Mouse (Mus musculus): ENCODE results near the gene Cadm1. TPM values are rescaled to one million over a fixed set of nuclear protein-coding genes. Genes with fewer than 3 reads are reported as not detected.

Cadm1 gene
- polyA plus RNA-seq, 1 experiment from 2014 or later = 13.6 TPM

GRCm38 (mm10) chr9:47628550-47628949, 98.6 kb downstream of the Cadm1 start:
- Histone ChIP-seq H3K36me3 (replicated peaks; ENCODE audit: insufficient read depth, low read length) (no peaks in the 10 kb centered on the region), H3K4me2 (ENCODE audit: low read depth, low read length) (no peak overlapping the region), H3K27ac (ENCODE audit: low read depth) (no peak overlapping the region), H3K4me3 (ENCODE audit: low read depth, low read length) (no peak overlapping the region), H3K9me3 (ENCODE audit: low read length) (peaks cover 4% of the 10 kb centered on the region; the same call in 1 of the 2 replicates), H3K9ac (replicated peaks) (no peak overlapping the region), H3K27me3 (ENCODE audit: insufficient read depth, low read length) (no peaks in the 10 kb centered on the region), H3K4me1 (ENCODE audit: insufficient read depth) (peaks cover 9% of the 10 kb centered on the region; the same call in 1 of the 2 replicates)
- 56% methylated on average over 1 of the region's 1 CpGs for WGBS (ENCODE audit: insufficient replicate concordance)
- DNase-seq (no peak), ATAC-seq (no peak)
- TF ChIP-seq CTCF (IDR thresholded peaks at IDR 0.05; ENCODE audit: low read depth) = no peak

- peaks cover 12% of the 10 kb centered on the region for H3K4me1 ChIP-seq (ENCODE audit: insufficient read depth)
- H3K9me3 ChIP-seq (ENCODE audit: low read length) = peaks cover 2% of the 10 kb centered on the region; the same call in 1 of the 2 replicates
- H3K27me3 ChIP-seq (ENCODE audit: insufficient read depth, low read length) = no peaks in the 10 kb centered on the region
- peak overlapping the region; percentile 32; the same call in 1 of the 2 replicates for H3K4me2 ChIP-seq (ENCODE audit: low read depth, low read length)
- DNase-seq = no peak
- H3K27ac ChIP-seq (ENCODE audit: low read depth) = peak overlapping the region; percentile 12; the same call in 1 of the 2 replicates
- H3K9ac ChIP-seq (replicated peaks) = no peak overlapping the region; the same call in 1 of the 2 replicates
- no peak overlapping the region for H3K4me3 ChIP-seq (ENCODE audit: low read depth, low read length)
- H3K36me3 ChIP-seq (replicated peaks; ENCODE audit: insufficient read depth, low read length) = no peaks in the 10 kb centered on the region
- TF ChIP-seq EP300 (IDR thresholded peaks at IDR 0.05; ENCODE audit: low read depth) = no peak
- 39% methylated on average over 3 of the region's 3 CpGs for whole genome bisulfite sequencing (ENCODE audit: insufficient replicate concordance)
- no peak for ATAC-seq
Measured at GRCm38 (mm10) chr9:47634695-47635094, 104.7 kb downstream of the Cadm1 start.

GRCm38 (mm10) chr9:47642663-47643062, 112.7 kb downstream of the Cadm1 start:
- H3K27ac ChIP-seq (ENCODE audit: low read depth) = no peak overlapping the region
- no peak overlapping the region for H3K9ac ChIP-seq (replicated peaks)
- ATAC-seq = no peak
- 30% methylated on average over 4 of the region's 4 CpGs for WGBS (ENCODE audit: insufficient replicate concordance)
- H3K9me3 ChIP-seq (ENCODE audit: low read length) = no peaks in the 10 kb centered on the region
- no peaks in the 10 kb centered on the region for H3K36me3 ChIP-seq (replicated peaks; ENCODE audit: insufficient read depth, low read length)
- H3K4me1 ChIP-seq (ENCODE audit: insufficient read depth) = 0 out of 2 replicates have a peak, but pooled peaks cover under 1% of the 10 kb centered on the region
- no peaks in the 10 kb centered on the region for H3K27me3 ChIP-seq (ENCODE audit: insufficient read depth, low read length)
- DNase-seq = no peak
- no peak overlapping the region for H3K4me2 ChIP-seq (ENCODE audit: low read depth, low read length)
- no peak for TF ChIP-seq EP300 (IDR thresholded peaks at IDR 0.05; ENCODE audit: low read depth)
- no peak overlapping the region for H3K4me3 ChIP-seq (ENCODE audit: low read depth, low read length)

GRCm38 (mm10) chr9:47645056-47645455, 115.1 kb downstream of the Cadm1 start:
- ATAC-seq = no peak
- H3K4me1 ChIP-seq (ENCODE audit: insufficient read depth) = no peaks in the 10 kb centered on the region
- H3K36me3 ChIP-seq (replicated peaks; ENCODE audit: insufficient read depth, low read length) = no peaks in the 10 kb centered on the region
- H3K4me3 ChIP-seq (ENCODE audit: low read depth, low read length) = no peak overlapping the region
- TF ChIP-seq EP300 (IDR thresholded peaks at IDR 0.05; ENCODE audit: low read depth) = no peak
- no peak for TF ChIP-seq CTCF (IDR thresholded peaks at IDR 0.05; ENCODE audit: low read depth)
- DNase-seq = no peak
- no peak overlapping the region for H3K27ac ChIP-seq (ENCODE audit: low read depth)
- H3K9me3 ChIP-seq (ENCODE audit: low read length) = no peaks in the 10 kb centered on the region
- H3K4me2 ChIP-seq (ENCODE audit: low read depth, low read length) = no peak overlapping the region
- H3K9ac ChIP-seq (replicated peaks) = no peak overlapping the region
- no peaks in the 10 kb centered on the region for H3K27me3 ChIP-seq (ENCODE audit: insufficient read depth, low read length)
- WGBS (ENCODE audit: insufficient replicate concordance) = 67% methylated on average over 2 of the region's 2 CpGs

GRCm38 (mm10) chr9:47651431-47651830, 121.5 kb downstream of the Cadm1 start:
- WGBS (ENCODE audit: insufficient replicate concordance) = 60% methylated on average over 11 of the region's 11 CpGs
- peak; percentile 27; the same call in 1 of the 2 replicates for ATAC-seq
- H3K9ac ChIP-seq (replicated peaks) = no peak overlapping the region
- H3K4me1 ChIP-seq (ENCODE audit: insufficient read depth) = no peaks in the 10 kb centered on the region
- H3K27ac ChIP-seq (ENCODE audit: low read depth) = no peak overlapping the region
- H3K36me3 ChIP-seq (replicated peaks; ENCODE audit: insufficient read depth, low read length) = no peaks in the 10 kb centered on the region
- H3K9me3 ChIP-seq (ENCODE audit: low read length) = no peaks in the 10 kb centered on the region
- no peak overlapping the region for H3K4me2 ChIP-seq (ENCODE audit: low read depth, low read length)
- no peak for DNase-seq
- TF ChIP-seq EP300 (IDR thresholded peaks at IDR 0.05; ENCODE audit: low read depth) (no peak), CTCF (IDR thresholded peaks at IDR 0.05; ENCODE audit: low read depth) (no peak)
- H3K27me3 ChIP-seq (ENCODE audit: insufficient read depth, low read length) = no peaks in the 10 kb centered on the region
- no peak overlapping the region for H3K4me3 ChIP-seq (ENCODE audit: low read depth, low read length)

- Histone ChIP-seq H3K36me3 (replicated peaks; ENCODE audit: insufficient read depth, low read length) (no peaks in the 10 kb centered on the region), H3K4me2 (ENCODE audit: low read depth, low read length) (no peak overlapping the region), H3K27me3 (ENCODE audit: insufficient read depth, low read length) (no peaks in the 10 kb centered on the region), H3K4me1 (ENCODE audit: insufficient read depth) (no peaks in the 10 kb centered on the region), H3K27ac (ENCODE audit: low read depth) (no peak overlapping the region), H3K4me3 (ENCODE audit: low read depth, low read length) (no peak overlapping the region), H3K9ac (replicated peaks) (no peak overlapping the region), H3K9me3 (ENCODE audit: low read length) (no peaks in the 10 kb centered on the region)
- DNase-seq (no peak), ATAC-seq (no peak)
- 62% methylated on average over 5 of the region's 5 CpGs for WGBS (ENCODE audit: insufficient replicate concordance)
- no peak for TF ChIP-seq EP300 (IDR thresholded peaks at IDR 0.05; ENCODE audit: low read depth)
- TF ChIP-seq CTCF (IDR thresholded peaks at IDR 0.05; ENCODE audit: low read depth) = no peak
Measured at GRCm38 (mm10) chr9:47652203-47652602, 122.2 kb downstream of the Cadm1 start.

GRCm38 (mm10) chr9:47652936-47653335, 123.0 kb downstream of the Cadm1 start:
- no peak for TF ChIP-seq EP300 (IDR thresholded peaks at IDR 0.05; ENCODE audit: low read depth)
- no peak for TF ChIP-seq CTCF (IDR thresholded peaks at IDR 0.05; ENCODE audit: low read depth)
- Histone ChIP-seq H3K27ac (ENCODE audit: low read depth) (no peak overlapping the region), H3K4me1 (ENCODE audit: insufficient read depth) (no peaks in the 10 kb centered on the region), H3K4me2 (ENCODE audit: low read depth, low read length) (no peak overlapping the region), H3K27me3 (ENCODE audit: insufficient read depth, low read length) (no peaks in the 10 kb centered on the region), H3K36me3 (replicated peaks; ENCODE audit: insufficient read depth, low read length) (no peaks in the 10 kb centered on the region), H3K4me3 (ENCODE audit: low read depth, low read length) (no peak overlapping the region), H3K9me3 (ENCODE audit: low read length) (no peaks in the 10 kb centered on the region), H3K9ac (replicated peaks) (no peak overlapping the region)
- DNase-seq (no peak), ATAC-seq (no peak)
- 76% methylated on average over 4 of the region's 4 CpGs for WGBS (ENCODE audit: insufficient replicate concordance)

Data from liver, postnatal 0 days (tissue).